Mouse (Mus musculus): ENCODE data around the gene Zfpm1. TPM values are rescaled to one million over a fixed set of nuclear protein-coding genes. Genes with fewer than 3 reads are reported as not detected.

Gene Zfpm1
- polyA plus RNA-seq, 1 experiment from 2014 or later, result 0.89 TPM

Other genes starting within 250 kb of the Zfpm1 start
- gene Trhr2, start 78.6 kb downstream of the Zfpm1 start, polyA plus RNA-seq (2015; fragmentation: Nextera tagmentation; extraction: Ambion mirVana), result not detected in 2 replicates
- 48.4 and 50.1 TPM in 2 replicates for gene Zc3h18, start 94.5 kb downstream of the Zfpm1 start, polyA plus RNA-seq (2015; fragmentation: Nextera tagmentation; extraction: Ambion mirVana)
- gene Il17c, start 139.9 kb downstream of the Zfpm1 start, polyA plus RNA-seq (2015; fragmentation: Nextera tagmentation; extraction: Ambion mirVana), result not detected in 2 replicates
- 30.1 and 32.8 TPM in 2 replicates for gene Cyba, start 150.8 kb downstream of the Zfpm1 start, polyA plus RNA-seq (2015; fragmentation: Nextera tagmentation; extraction: Ambion mirVana)
- 50.3 and 51.7 TPM in 2 replicates for gene Mvd, start 161.3 kb downstream of the Zfpm1 start, polyA plus RNA-seq (2015; fragmentation: Nextera tagmentation; extraction: Ambion mirVana)
- gene Snai3, start 178.6 kb downstream of the Zfpm1 start, polyA plus RNA-seq (2015; fragmentation: Nextera tagmentation; extraction: Ambion mirVana), result not detected in 2 replicates
- 40.2 and 44.8 TPM in 2 replicates for gene Rnf166, start 193.9 kb downstream of the Zfpm1 start, polyA plus RNA-seq (2015; fragmentation: Nextera tagmentation; extraction: Ambion mirVana)
- 79.0 and 84.4 TPM in 2 replicates for gene Ctu2, start 194.0 kb downstream of the Zfpm1 start, polyA plus RNA-seq (2015; fragmentation: Nextera tagmentation; extraction: Ambion mirVana)

Measured in forebrain, embryonic 15.5 days (tissue).